Mouse (Mus musculus) bone marrow macrophage, adult 2 months (primary cell): Measurements from ENCODE around the gene Sec24c.

Source experiments
- CTCF ChIP-seq: IDR thresholded peaks from 2 replicates; pipeline ENCODE4 v1.5.1; 2012; ENCODE audit warnings: low read depth, mild to moderate bottlenecking, low read length, moderate library complexity
- POLR2A ChIP-seq: IDR thresholded peaks from 2 replicates; pipeline ENCODE4 v1.6.1; 2012; ENCODE audit warnings: mild to moderate bottlenecking, low read depth, low read length, borderline replicate concordance

GRCm38 (mm10) chr14:20664436-20664835 is 9.7 kb upstream of the Sec24c start:
- TF ChIP-seq POLR2A (no peak), CTCF (no peak)
